Mouse (Mus musculus) embryonic stem cell, embryonic (primary cell): ENCODE measurements around the gene Ranbp9.

ENCODE experiments used
- CTCF ChIA-PET, 4 experiments: fragments of 300-600 bp in 2 of 4; fragments of 350-600 bp in 2 of 4; sonication (Branson Sonifier 250); formaldehyde crosslinking; loops; one replicate each; lab custom pipeline; 2022; ENCODE audit warnings: inconsistent platforms in 2 of 4; lab: Charles Lee
- POLR2A ChIA-PET, 4 experiments: fragments of 300-600 bp in 2 of 4; fragments of 350-600 bp in 2 of 4; sonication (Branson Sonifier 250); formaldehyde crosslinking; loops; one replicate each; lab custom pipeline; 2022; ENCODE audit warnings: antibody characterized with exemption in 4 of 4, inconsistent platforms in 1 of 4; lab: Charles Lee

The Ranbp9 gene

GRCm38 (mm10) chr13:43442551-43442950 lies 38.5 kb downstream of the Ranbp9 start:
- CTCF ChIA-PET: no interaction called here
- POLR2A ChIA-PET: interaction anchor here in 2 of 4 experiments (1.0 to 1.4 kb wide), 2 partner anchors 31 to 44 kb away, joined by 3 to 4 read pairs; partner anchors contain the start of gene Nol7 (in 1 of the 2)

- ChIA-PET CTCF (no interaction called here), POLR2A (interaction anchor here in 2 of 4 experiments (1.5 to 1.7 kb wide), 2 partner anchors 42 kb away, joined by 3 to 5 read pairs; partner anchors contain the start of gene Nol7 (in 2 of the 2))
Observed at GRCm38 (mm10) chr13:43440376-43440775, 40.7 kb downstream of the Ranbp9 start.

GRCm38 (mm10) chr13:43433395-43433794 lies 47.7 kb downstream of the Ranbp9 start:
- POLR2A ChIA-PET: interaction anchor here in 1 of 4 experiments (0.7 kb wide), 1 partner anchor 512 kb away, joined by 3 read pairs; no protein-coding TSS in a partner anchor
- CTCF ChIA-PET: no interaction called here

GRCm38 (mm10) chr13:43428436-43428835 lies 52.6 kb downstream of the Ranbp9 start:
- ChIA-PET POLR2A (interaction anchor here in 2 of 4 experiments (0.6 to 3.0 kb wide), 6 partner anchors 14 to 53 kb away, joined by 3 to 8 read pairs (median 3); partner anchors contain the start of gene Ranbp9 (in 1 of the 2)), CTCF (interaction anchor here in 1 of 4 experiments (0.8 kb wide), 1 partner anchor 24 kb away, joined by 3 read pairs; no protein-coding TSS in a partner anchor)

- CTCF ChIA-PET: no interaction called here
Observed at GRCm38 (mm10) chr13:43415249-43415648, 65.8 kb downstream of the Ranbp9 start.

GRCm38 (mm10) chr13:43413611-43414010 lies 67.5 kb downstream of the Ranbp9 start:
- POLR2A ChIA-PET: interaction anchor here in 1 of 4 experiments (1.6 to 1.7 kb wide), 2 partner anchors 15 to 16 kb away, joined by 7 to 8 read pairs; no protein-coding TSS in a partner anchor
- CTCF ChIA-PET: no interaction called here

More at GRCm38 (mm10) chr13:43415249-43415648, 65.8 kb downstream of the Ranbp9 start:
- POLR2A ChIA-PET: interaction anchor here in 2 of 4 experiments (0.7 to 1.6 kb wide), 2 partner anchors 14 to 17 kb away, joined by 3 to 8 read pairs; no protein-coding TSS in a partner anchor

GRCm38 (mm10) chr13:43412311-43412710 lies 68.8 kb downstream of the Ranbp9 start:
- ChIA-PET POLR2A (interaction anchor here in 3 of 4 experiments (0.8 to 1.3 kb wide), 5 partner anchors 13 to 29 kb away, joined by 3 to 8 read pairs (median 4); partner anchors contain the start of gene Nol7 (in 3 of the 3)), CTCF (interaction anchor here in 1 of 4 experiments (0.5 kb wide), 1 partner anchor 208 kb away, joined by 3 read pairs; no protein-coding TSS in a partner anchor)

GRCm38 (mm10) chr13:43399576-43399975 lies 81.5 kb downstream of the Ranbp9 start:
- ChIA-PET CTCF (interaction anchor here in 3 of 4 experiments (0.7 to 1.5 kb wide), 6 partner anchors 25 to 227 kb away, joined by 3 to 5 read pairs (median 4); no protein-coding TSS in a partner anchor), POLR2A (interaction anchor here in 3 of 4 experiments (0.6 to 5.5 kb wide), 41 partner anchors 8 to 243 kb away, joined by 3 to 61 read pairs (median 6); partner anchors contain the start of genes Sirt5 (in 2 of the 3) and Gfod1 (in 1 of the 3))

GRCm38 (mm10) chr13:43398297-43399080 lies 82.6 kb downstream of the Ranbp9 start, which contains the start of gene Nol7:
TSS of gene Nol7 (plus strand) at chr13:43398390.
- CTCF ChIA-PET: interaction anchor here in 3 of 4 experiments (0.5 to 2.1 kb wide), 20 partner anchors 9 to 406 kb away, joined by 3 to 10 read pairs (median 5); partner anchors contain the start of genes Cd83 (in 1 of the 3) and Rnf182 (in 1 of the 3)
- POLR2A ChIA-PET: interaction anchor here (0.6 to 5.5 kb wide), 113 partner anchors 8 to 758 kb away, joined by 3 to 61 read pairs (median 4); partner anchors contain the start of genes Sirt5 (in 3 of the 4), Gfod1 (in 1 of the 4), Ranbp9 (in 1 of the 4) and Tbc1d7 (in 1 of the 4)

GRCm38 (mm10) chr13:43397700-43398296 lies 83.3 kb downstream of the Ranbp9 start:
- CTCF ChIA-PET: interaction anchor here in 3 of 4 experiments (0.5 to 2.1 kb wide), 14 partner anchors 24 to 407 kb away, joined by 3 to 10 read pairs (median 5); no protein-coding TSS in a partner anchor
- POLR2A ChIA-PET: interaction anchor here (0.6 to 5.5 kb wide), 72 partner anchors 10 to 227 kb away, joined by 3 to 61 read pairs (median 4); partner anchors contain the start of genes Sirt5 (in 2 of the 4), Gfod1 (in 1 of the 4) and Tbc1d7 (in 1 of the 4)

GRCm38 (mm10) chr13:43385321-43385720 lies 95.8 kb downstream of the Ranbp9 start:
- POLR2A ChIA-PET: interaction anchor here in 2 of 4 experiments (1.2 to 1.7 kb wide), 3 partner anchors 11 to 19 kb away, joined by 3 to 6 read pairs (median 4); no protein-coding TSS in a partner anchor

GRCm38 (mm10) chr13:43379989-43380388 lies 101.1 kb downstream of the Ranbp9 start:
- ChIA-PET POLR2A (interaction anchor here in 2 of 4 experiments (0.6 to 1.4 kb wide), 5 partner anchors 15 to 200 kb away, joined by 3 to 4 read pairs (median 3); partner anchors contain the start of genes Nol7 (in 2 of the 2) and Sirt5 (in 1 of the 2)), CTCF (no interaction called here)

More at GRCm38 (mm10) chr13:43385321-43385720, 95.8 kb downstream of the Ranbp9 start:
- CTCF ChIA-PET: no interaction called here

GRCm38 (mm10) chr13:43374918-43375432 lies 106.1 kb downstream of the Ranbp9 start:
- CTCF ChIA-PET: interaction anchor here in 2 of 4 experiments (0.7 to 1.5 kb wide), 3 partner anchors 10 to 24 kb away, joined by 3 to 4 read pairs (median 3); partner anchors contain the start of gene Nol7 (in 1 of the 2)

GRCm38 (mm10) chr13:43374205-43374604 lies 106.9 kb downstream of the Ranbp9 start:
- CTCF ChIA-PET: interaction anchor here in 2 of 4 experiments (0.7 to 1.5 kb wide), 3 partner anchors 9 to 24 kb away, joined by 3 to 4 read pairs (median 3); partner anchors contain the start of gene Nol7 (in 1 of the 2)
- POLR2A ChIA-PET: interaction anchor here in 1 of 4 experiments (0.6 to 1.6 kb wide), 3 partner anchors 8 to 25 kb away, joined by 4 to 12 read pairs (median 5); partner anchors contain the start of genes Nol7 and Sirt5

More at GRCm38 (mm10) chr13:43374918-43375432, 106.1 kb downstream of the Ranbp9 start:
- POLR2A ChIA-PET: interaction anchor here in 1 of 4 experiments (0.8 to 1.6 kb wide), 3 partner anchors 9 to 24 kb away, joined by 3 to 12 read pairs (median 5); partner anchors contain the start of genes Nol7 and Sirt5

GRCm38 (mm10) chr13:43372892-43373291 lies 108.2 kb downstream of the Ranbp9 start:
- ChIA-PET CTCF (no interaction called here), POLR2A (interaction anchor here in 2 of 4 experiments (0.6 to 1.8 kb wide), 4 partner anchors 25 to 47 kb away, joined by 3 to 6 read pairs (median 3); partner anchors contain the start of gene Nol7 (in 2 of the 2))

GRCm38 (mm10) chr13:43370063-43370462 lies 111.0 kb downstream of the Ranbp9 start:
- POLR2A ChIA-PET: no interaction called here

GRCm38 (mm10) chr13:43365825-43366184 lies 115.3 kb downstream of the Ranbp9 start:
- CTCF ChIA-PET: interaction anchor here (0.6 to 1.5 kb wide), 9 partner anchors 30 to 1249 kb away, joined by 3 to 5 read pairs (median 4); partner anchors contain the start of gene Nol7 (in 2 of the 4)
- POLR2A ChIA-PET: interaction anchor here (0.6 to 3.2 kb wide), 16 partner anchors 9 to 464 kb away, joined by 3 to 16 read pairs (median 4); partner anchors contain the start of gene Nol7 (in 4 of the 4)

More at GRCm38 (mm10) chr13:43370063-43370462, 111.0 kb downstream of the Ranbp9 start:
- CTCF ChIA-PET: no interaction called here
